Mouse (Mus musculus): ENCODE measurements around the gene Rsrc1. TPM values are rescaled to one million over a fixed set of nuclear protein-coding genes. Genes with fewer than 3 reads are reported as not detected.

Rsrc1 gene
- polyA plus RNA-seq, 1 experiment = 36.8 TPM

DNA sequence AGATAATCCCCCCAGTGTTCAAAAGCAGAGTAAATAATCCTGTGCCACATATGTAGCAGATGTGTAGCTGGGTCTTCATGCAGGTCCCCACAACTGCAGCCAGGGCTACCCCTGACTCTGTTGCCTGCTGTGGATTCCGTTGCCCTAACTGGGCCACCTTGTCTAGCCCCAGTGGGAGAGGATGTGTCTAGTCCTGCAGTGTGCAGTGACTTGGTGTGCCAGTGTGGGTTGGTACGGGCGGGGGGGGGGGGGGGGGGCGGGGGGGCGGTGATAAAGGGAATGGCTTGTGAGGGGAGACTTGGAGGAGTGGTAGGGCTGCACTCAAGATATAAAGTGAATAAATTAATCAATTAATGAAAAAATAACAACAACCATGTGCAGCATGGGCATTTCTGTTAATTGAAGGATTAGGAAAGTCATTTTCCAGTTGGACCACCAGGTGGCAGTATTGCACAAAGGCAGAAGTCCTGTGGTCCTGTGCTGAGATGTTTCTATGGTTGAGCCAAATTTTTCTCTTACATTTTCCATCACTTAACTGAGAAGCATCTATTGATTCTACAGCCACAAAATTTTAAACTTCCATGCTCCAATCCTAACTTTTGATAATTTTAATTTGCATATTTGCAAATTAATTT, 371.1 kb downstream of the Rsrc1 start:
- TF ChIP-seq POLR2A (IDR thresholded peaks at IDR 0.05; ENCODE audit: borderline replicate concordance, low read depth, low read length) (no peak), CTCF (IDR thresholded peaks at IDR 0.05; ENCODE audit: low read depth, low read length) (no peak)
- H3K27ac ChIP-seq (ENCODE audit: insufficient read depth, low read depth, low read length) = no peak overlapping the region

DNA sequence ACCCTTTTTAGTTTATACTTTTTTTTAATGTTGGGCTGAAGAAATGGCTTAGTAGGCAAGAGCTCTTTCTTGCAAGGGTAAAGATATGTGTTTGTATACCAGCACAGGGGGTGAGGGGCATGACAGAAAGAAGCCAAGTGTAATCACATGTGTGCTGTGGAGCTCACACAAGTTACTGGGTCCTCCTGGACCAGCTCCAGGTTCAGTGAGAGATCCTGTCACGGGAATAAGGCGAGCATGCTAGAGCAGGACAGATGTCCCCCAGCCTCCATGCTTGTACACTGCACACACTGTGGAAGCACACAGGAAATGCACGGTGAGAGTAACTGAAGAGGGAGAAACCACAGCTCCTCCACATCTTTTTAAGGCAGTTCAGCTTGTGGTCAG, 371.6 kb downstream of the Rsrc1 start:
- H3K4me3 ChIP-seq (ENCODE audit: insufficient read depth, low read length) = no peak overlapping the region
- no peak overlapping the region for H3K27ac ChIP-seq (ENCODE audit: insufficient read depth, low read depth, low read length)
- no peaks in the 10 kb centered on the region for H3K4me1 ChIP-seq (ENCODE audit: control insufficient read depth, insufficient read depth, low read length)
- TF ChIP-seq POLR2A (IDR thresholded peaks at IDR 0.05; ENCODE audit: borderline replicate concordance, low read depth, low read length) = no peak
- TF ChIP-seq CTCF (IDR thresholded peaks at IDR 0.05; ENCODE audit: low read depth, low read length) = no peak

More for the DNA sequence above, 371.1 kb downstream of the Rsrc1 start:
- Histone ChIP-seq H3K4me1 (ENCODE audit: control insufficient read depth, insufficient read depth, low read length) (no peaks in the 10 kb centered on the region), H3K4me3 (ENCODE audit: insufficient read depth, low read length) (no peak overlapping the region)

DNA sequence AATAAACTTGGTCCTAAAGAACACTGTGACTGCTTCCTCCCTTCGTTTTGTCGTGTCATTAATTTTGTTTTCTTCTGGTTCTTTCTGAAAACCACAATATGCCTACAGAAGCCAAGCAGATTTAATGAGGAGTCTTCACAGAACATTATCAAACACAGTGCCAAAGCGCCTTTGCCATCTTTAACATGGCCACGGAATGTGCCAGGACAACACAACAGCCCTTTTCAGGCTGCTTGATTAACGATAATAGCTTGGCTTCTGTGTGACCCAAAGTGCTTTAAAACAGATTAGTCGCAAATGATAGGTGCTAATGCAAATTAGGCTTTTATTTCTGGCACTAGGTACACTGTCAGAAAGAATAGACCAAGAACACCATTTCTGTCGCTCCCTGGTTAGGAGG, 377.2 kb downstream of the Rsrc1 start:
- no peaks in the 10 kb centered on the region for H3K4me1 ChIP-seq (ENCODE audit: control insufficient read depth, insufficient read depth, low read length)
- TF ChIP-seq POLR2A (IDR thresholded peaks at IDR 0.05; ENCODE audit: borderline replicate concordance, low read depth, low read length) (no peak), CTCF (IDR thresholded peaks at IDR 0.05; ENCODE audit: low read depth, low read length) (no peak)
- no peak overlapping the region for H3K27ac ChIP-seq (ENCODE audit: insufficient read depth, low read depth, low read length)
- no peak overlapping the region for H3K4me3 ChIP-seq (ENCODE audit: insufficient read depth, low read length)

DNA sequence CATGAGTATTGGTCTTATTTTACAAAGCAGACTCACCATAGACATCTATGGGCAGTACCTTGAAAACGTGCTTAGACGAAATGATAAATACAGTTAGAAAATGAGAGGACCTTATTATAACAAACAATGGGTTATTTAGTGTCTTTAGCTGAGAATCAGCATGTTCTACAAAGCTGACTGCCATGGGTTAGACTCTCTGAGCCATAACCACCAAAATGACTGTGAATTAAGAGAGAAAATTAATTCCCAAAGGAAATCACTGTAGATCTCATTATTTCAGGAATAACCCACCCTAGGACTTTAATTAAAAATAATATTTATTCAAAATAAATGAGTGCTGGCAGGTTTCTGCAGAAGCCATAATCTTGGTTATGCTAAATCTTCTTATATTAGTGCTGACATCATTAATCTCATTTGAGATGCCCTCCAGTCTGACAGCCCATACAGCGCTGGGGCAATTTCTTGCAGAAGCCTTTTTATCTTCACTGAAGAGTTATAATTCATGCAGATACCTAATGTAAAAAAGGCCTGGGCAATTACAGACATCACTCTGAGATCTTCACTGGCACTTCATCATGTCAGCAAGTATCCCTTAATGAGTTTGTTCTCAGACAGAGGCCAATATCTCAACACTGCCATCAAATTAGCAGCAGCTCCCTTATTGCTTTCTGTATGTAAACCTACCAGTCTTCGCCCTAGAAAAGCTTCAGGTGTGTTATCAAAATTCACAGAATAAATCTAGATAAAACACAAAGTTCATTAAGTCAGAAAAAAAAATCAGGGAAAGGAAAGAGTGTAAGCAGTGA, 385.1 kb downstream of the Rsrc1 start:
- Histone ChIP-seq H3K4me3 (ENCODE audit: insufficient read depth, low read length) (no peak overlapping the region), H3K27ac (ENCODE audit: insufficient read depth, low read depth, low read length) (no peak overlapping the region), H3K4me1 (ENCODE audit: control insufficient read depth, insufficient read depth, low read length) (no peaks in the 10 kb centered on the region)
- no peak for TF ChIP-seq CTCF (IDR thresholded peaks at IDR 0.05; ENCODE audit: low read depth, low read length)
- TF ChIP-seq POLR2A (IDR thresholded peaks at IDR 0.05; ENCODE audit: borderline replicate concordance, low read depth, low read length) = no peak

DNA sequence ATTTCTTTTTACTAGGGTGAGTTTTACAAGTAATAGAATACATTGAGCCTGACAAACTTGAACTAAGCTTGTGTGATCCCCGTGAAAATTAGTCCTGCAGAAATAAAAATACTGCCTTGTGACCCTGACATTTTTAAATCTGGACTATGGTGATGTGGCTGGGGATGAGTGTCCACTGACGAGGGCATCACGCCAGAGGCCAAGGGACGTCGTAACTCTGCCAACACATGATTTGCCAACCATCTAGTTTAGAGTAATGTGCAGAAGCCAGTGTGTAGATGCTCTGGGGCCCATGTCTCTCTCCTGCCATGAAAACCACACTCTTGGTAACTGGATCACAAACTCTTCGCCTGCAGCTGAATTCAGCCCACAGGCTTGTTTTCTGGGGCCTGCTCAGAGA, 386.3 kb downstream of the Rsrc1 start:
- Histone ChIP-seq H3K4me1 (ENCODE audit: control insufficient read depth, insufficient read depth, low read length) (no peaks in the 10 kb centered on the region), H3K27ac (ENCODE audit: insufficient read depth, low read depth, low read length) (no peak overlapping the region), H3K4me3 (ENCODE audit: insufficient read depth, low read length) (no peak overlapping the region)
- TF ChIP-seq POLR2A (IDR thresholded peaks at IDR 0.05; ENCODE audit: borderline replicate concordance, low read depth, low read length) (no peak), CTCF (IDR thresholded peaks at IDR 0.05; ENCODE audit: low read depth, low read length) (no peak)

DNA sequence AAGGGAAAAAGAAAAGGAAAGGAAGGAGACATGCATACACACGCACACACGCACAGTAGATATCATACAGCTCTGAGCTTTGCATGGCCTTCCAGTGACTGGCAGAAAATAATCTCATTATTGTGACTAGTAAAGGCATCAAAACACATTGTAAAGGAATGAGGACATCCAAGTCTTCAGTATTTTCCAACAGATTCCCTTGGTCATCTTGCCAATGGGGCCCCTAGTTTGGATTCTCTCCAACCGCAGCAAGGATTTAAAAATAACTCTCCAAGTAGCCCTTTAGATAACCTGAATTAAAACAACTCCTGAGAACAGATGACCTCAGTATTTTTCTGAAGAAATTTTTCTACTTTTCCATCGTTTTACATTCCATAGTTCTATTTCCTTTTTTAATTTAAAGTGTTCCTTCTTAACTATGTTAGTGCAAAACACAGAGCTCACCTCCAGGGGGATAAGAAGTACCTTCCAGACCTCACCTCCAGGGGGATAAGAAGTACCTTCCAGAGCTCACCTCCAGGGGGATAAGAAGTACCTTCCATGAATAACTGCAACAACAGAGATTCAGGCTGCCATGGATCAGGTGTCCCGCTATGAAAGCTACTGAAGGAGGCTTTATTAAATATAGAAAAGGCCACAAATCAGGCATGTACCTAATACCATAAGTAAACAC, 388.4 kb downstream of the Rsrc1 start:
- peaks cover 2% of the 10 kb centered on the region; the same call in 1 of the 2 replicates for H3K4me1 ChIP-seq (ENCODE audit: control insufficient read depth, insufficient read depth, low read length)
- no peak overlapping the region for H3K4me3 ChIP-seq (ENCODE audit: insufficient read depth, low read length)
- H3K27ac ChIP-seq (ENCODE audit: insufficient read depth, low read depth, low read length) = no peak overlapping the region
- TF ChIP-seq POLR2A (IDR thresholded peaks at IDR 0.05; ENCODE audit: borderline replicate concordance, low read depth, low read length) (no peak), CTCF (IDR thresholded peaks at IDR 0.05; ENCODE audit: low read depth, low read length) (no peak)

DNA sequence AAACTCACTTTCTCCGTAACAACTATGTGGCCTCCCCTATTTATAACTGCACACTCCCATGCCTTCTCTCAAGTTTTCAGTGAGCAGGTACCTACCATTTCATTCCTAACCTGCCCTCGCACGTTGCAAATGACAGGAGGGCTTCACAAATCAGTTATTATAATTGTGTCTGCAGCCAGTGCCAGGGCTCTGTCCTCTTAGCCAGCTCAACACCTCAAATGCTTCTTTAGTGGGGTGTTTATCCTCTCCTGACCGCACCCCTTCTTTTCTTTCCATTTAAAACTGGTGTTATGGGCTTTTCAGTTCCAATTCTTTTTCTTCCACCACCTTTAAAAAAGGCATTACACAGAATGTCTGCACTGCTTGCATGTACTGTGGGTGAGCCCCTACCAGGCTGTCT, 391.0 kb downstream of the Rsrc1 start:
- TF ChIP-seq POLR2A (IDR thresholded peaks at IDR 0.05; ENCODE audit: borderline replicate concordance, low read depth, low read length) (no peak), CTCF (IDR thresholded peaks at IDR 0.05; ENCODE audit: low read depth, low read length) (no peak)
- no peak overlapping the region for H3K4me3 ChIP-seq (ENCODE audit: insufficient read depth, low read length)
- peaks cover 2% of the 10 kb centered on the region; the same call in 1 of the 2 replicates for H3K4me1 ChIP-seq (ENCODE audit: control insufficient read depth, insufficient read depth, low read length)
- no peak overlapping the region for H3K27ac ChIP-seq (ENCODE audit: insufficient read depth, low read depth, low read length)

DNA sequence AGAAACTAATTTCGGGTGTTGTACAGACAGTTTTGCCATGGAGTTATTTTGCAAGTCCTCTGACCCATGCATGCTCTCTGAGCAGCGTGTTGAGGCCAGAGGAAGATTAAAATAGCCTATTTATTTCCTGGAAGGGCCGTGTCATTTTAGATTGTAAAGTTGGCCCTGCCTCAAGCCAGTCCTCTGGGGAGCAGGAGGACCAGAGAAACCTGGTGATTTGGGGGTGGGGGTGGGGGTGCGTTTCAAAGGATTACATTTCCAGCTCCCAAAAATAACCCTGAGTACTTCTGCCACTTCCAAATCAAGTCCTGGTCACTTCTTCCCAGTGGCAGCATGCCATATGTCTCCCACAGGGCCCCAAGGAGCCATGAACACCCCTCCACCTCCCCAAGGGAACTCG, 391.6 kb downstream of the Rsrc1 start:
- no peak overlapping the region for H3K4me3 ChIP-seq (ENCODE audit: insufficient read depth, low read length)
- H3K4me1 ChIP-seq (ENCODE audit: control insufficient read depth, insufficient read depth, low read length) = peaks cover 2% of the 10 kb centered on the region; the same call in 1 of the 2 replicates
- TF ChIP-seq CTCF (IDR thresholded peaks at IDR 0.05; ENCODE audit: low read depth, low read length) (no peak), POLR2A (IDR thresholded peaks at IDR 0.05; ENCODE audit: borderline replicate concordance, low read depth, low read length) (no peak)
- no peak overlapping the region for H3K27ac ChIP-seq (ENCODE audit: insufficient read depth, low read depth, low read length)

DNA sequence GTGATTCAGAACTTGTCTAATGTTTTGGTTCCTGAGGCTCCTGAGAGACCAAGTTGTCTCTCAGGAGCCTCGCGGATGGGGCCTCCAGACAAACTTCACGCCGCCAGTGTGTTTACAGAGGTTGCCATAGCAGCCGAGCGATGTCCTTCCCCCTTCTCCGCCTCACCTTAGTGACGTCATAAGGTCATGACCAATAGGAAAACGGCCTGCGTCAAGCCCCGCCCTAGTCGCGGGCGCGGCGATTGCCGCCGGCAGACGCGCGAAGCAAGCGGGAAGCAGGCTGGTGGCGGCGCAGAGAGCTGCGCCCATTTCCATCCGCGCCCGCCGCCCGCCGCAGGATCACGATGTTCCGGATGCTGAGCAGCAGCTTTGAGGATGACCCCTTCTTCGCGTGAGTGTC, 392.7 kb downstream of the Rsrc1 start, which contains the start of gene Mlf1:
TSS of gene Mlf1 (plus strand) at position 226 of the 400 bp plus-strand sequence.
- H3K27ac ChIP-seq (ENCODE audit: insufficient read depth, low read depth, low read length) = no peak within 1 kb of the TSS
- H3K4me1 ChIP-seq (ENCODE audit: control insufficient read depth, insufficient read depth, low read length) = peaks cover 2% of the 10 kb centered on the region; the same call in 1 of the 2 replicates
- H3K4me3 ChIP-seq (ENCODE audit: insufficient read depth, low read length) = peak within 1 kb of the TSS; percentile 55
- TF ChIP-seq POLR2A (IDR thresholded peaks at IDR 0.05; ENCODE audit: borderline replicate concordance, low read depth, low read length) (no peak), CTCF (IDR thresholded peaks at IDR 0.05; ENCODE audit: low read depth, low read length) (no peak)

Measured in bone marrow macrophage, adult 2 months (primary cell).